Mouse (Mus musculus) midbrain, embryonic 13.5 days (tissue): ENCODE measurements around the gene Gins2. TPM values are rescaled to one million over a fixed set of nuclear protein-coding genes. Genes with fewer than 3 reads are reported as not detected.

Experiments used
- ATAC-seq: fragments of 200-750 bp; cut with Nextera tagmentation; 2 replicates; pipeline ENCODE4 v1.8.0; 2017; ENCODE audit warnings: mild to moderate bottlenecking, moderate TSS enrichment, moderate library complexity
- H3K27ac ChIP-seq: fragments of 300-500 bp; sonication (generic); 2 replicates; pipeline ENCODE4 v1.5.1; 2015; ENCODE audit warnings: inconsistent platforms, mild to moderate bottlenecking, moderate library complexity
- H3K27me3 ChIP-seq: fragments of 300-500 bp; sonication (generic); 2 replicates; pipeline ENCODE4 v1.6.1; 2015; ENCODE audit warnings: mild to moderate bottlenecking, inconsistent platforms
- H3K36me3 ChIP-seq: fragments of 300-500 bp; sonication (generic); 2 replicates; pipeline ENCODE4 v1.6.1; 2015; ENCODE audit warnings: mild to moderate bottlenecking, inconsistent platforms
- H3K4me1 ChIP-seq: fragments of 300-500 bp; sonication (generic); replicated peaks from 2 replicates; pipeline ENCODE4 v1.6.1; 2015; ENCODE audit warnings: inconsistent platforms
- H3K4me2 ChIP-seq: fragments of 300-500 bp; sonication (generic); replicated peaks from 2 replicates; pipeline ENCODE4 v1.6.1; 2015; ENCODE audit warnings: moderate library complexity, mild to moderate bottlenecking, inconsistent platforms
- H3K4me3 ChIP-seq: fragments of 300-500 bp; sonication (generic); replicated peaks from 2 replicates; pipeline ENCODE4 v1.5.1; 2015; ENCODE audit warnings: mild to moderate bottlenecking, inconsistent platforms
- H3K9ac ChIP-seq: fragments of 300-500 bp; sonication (generic); replicated peaks from 2 replicates; pipeline ENCODE4 v1.6.1; 2015; ENCODE audit warnings: mild to moderate bottlenecking, inconsistent platforms
- H3K9me3 ChIP-seq: fragments of 300-500 bp; sonication (generic); 2 replicates; pipeline ENCODE4 v1.6.1; 2016; ENCODE audit warnings: mild to moderate bottlenecking, inconsistent platforms
- WGBS: fragments of 180-500 bp; shearing (Covaris S2); methylation state at CpG from one replicate; pipeline ENCODE4 v1.1.7; 2015; 5-methylcytosine and 5-hydroxymethylcytosine counted together
- microRNA-seq: library from miRNA; unstranded; fragments of <30 nt; microRNA quantifications from one replicate; pipeline ENCODE4, GENCODE M21; 2016
- polyA plus RNA-seq: library from polyadenylated mRNA; unstranded; fragments of >200 nt; fragmentation: Nextera tagmentation; extraction: Ambion mirVana; gene quantifications from 2 replicates; pipeline ENCODE4 v1.2.1, GENCODE M21; 2015

Gins2 gene
- polyA plus RNA-seq, 1 experiment from 2014 or later: 36.7 TPM

DNA sequence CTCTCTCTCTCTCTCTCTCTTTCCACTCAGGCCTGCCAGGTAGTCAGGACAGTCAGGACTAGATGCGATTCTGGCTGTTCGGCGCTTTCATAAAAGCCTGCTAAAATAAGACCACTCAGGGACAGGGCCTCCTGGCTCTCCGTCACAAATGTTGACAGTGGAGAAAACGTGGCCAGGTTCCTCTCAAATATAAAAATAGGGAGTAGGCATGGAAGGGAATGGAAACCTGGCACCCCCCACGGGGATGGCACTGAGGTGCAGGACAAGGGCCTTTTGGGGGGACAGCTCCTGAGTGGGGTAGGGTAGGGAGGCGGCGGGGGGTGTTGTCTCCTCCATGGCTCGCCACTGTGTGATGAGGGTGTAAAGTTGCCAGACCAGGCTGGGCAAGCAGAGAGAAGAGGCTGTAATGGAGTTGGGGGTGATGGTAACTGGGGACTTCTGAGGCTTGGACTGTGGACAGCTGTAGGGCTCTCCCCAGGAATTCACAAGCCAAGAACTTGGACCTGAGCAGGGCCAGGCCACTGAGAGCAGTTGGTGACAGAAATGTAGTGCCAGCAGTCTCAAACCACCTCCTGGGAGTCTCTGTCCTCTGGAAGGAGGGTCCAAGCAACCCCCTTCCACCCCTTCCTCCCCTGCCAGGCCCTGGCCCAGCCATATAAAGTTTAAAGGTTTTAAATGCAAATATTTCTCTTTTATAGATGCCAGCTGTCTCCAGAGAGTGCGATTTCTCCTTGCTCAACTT lies 57.2 kb downstream of the Gins2 start:
- Histone ChIP-seq H3K9me3 (no peaks in the 10 kb centered on the region), H3K4me1 (peaks cover 85% of the 10 kb centered on the region), H3K27me3 (no peaks in the 10 kb centered on the region), H3K4me2 (peak overlapping the region; percentile 47), H3K36me3 (no peaks in the 10 kb centered on the region), H3K9ac (peak overlapping the region; percentile 45; the same call in 1 of the 2 replicates), H3K4me3 (no peak overlapping the region), H3K27ac (peak overlapping the region; percentile 99)
- WGBS: 34% methylated on average over 10 of the region's 10 CpGs
- 0 out of 2 replicates have a peak, but pooled peaks have one; percentile 6 for ATAC-seq

GRCm38 (mm10) chr8:120530954-120531656 lies 58.0 kb downstream of the Gins2 start:
- H3K27ac ChIP-seq: peak overlapping the region; percentile 99
- no peaks in the 10 kb centered on the region for H3K36me3 ChIP-seq
- 51% methylated on average over 16 of the region's 16 CpGs for WGBS
- H3K9ac ChIP-seq: no peak overlapping the region
- H3K27me3 ChIP-seq: no peaks in the 10 kb centered on the region
- H3K4me2 ChIP-seq: no peak overlapping the region
- no peak overlapping the region for H3K4me3 ChIP-seq
- no peak for ATAC-seq
- no peaks in the 10 kb centered on the region for H3K9me3 ChIP-seq
- peaks cover 85% of the 10 kb centered on the region for H3K4me1 ChIP-seq

GRCm38 (mm10) chr8:120529226-120529625 lies 59.9 kb downstream of the Gins2 start:
- Histone ChIP-seq H3K4me2 (no peak overlapping the region), H3K9me3 (no peaks in the 10 kb centered on the region), H3K4me1 (peaks cover 85% of the 10 kb centered on the region), H3K9ac (no peak overlapping the region), H3K27ac (no peak overlapping the region), H3K4me3 (no peak overlapping the region), H3K36me3 (no peaks in the 10 kb centered on the region), H3K27me3 (no peaks in the 10 kb centered on the region)
- 55% methylated on average over 7 of the region's 7 CpGs for WGBS
- no peak for ATAC-seq

Small RNA genes within 50 kb of the gene (microRNA-seq; reads per million reads assigned to microRNA genes)
- gene Mir7687: not detected

Other genes starting within 250 kb of the Gins2 start
- 6.0 and 8.3 TPM in 2 replicates for gene 1190005I06Rik, start 58.3 kb upstream of the Gins2 start, polyA plus RNA-seq
- 5.2 and 5.3 TPM in 2 replicates for gene Gm27021, start 78.8 kb upstream of the Gins2 start, polyA plus RNA-seq
- 1,057 and 1,066 TPM in 2 replicates for gene Cox4i1, start 78.9 kb upstream of the Gins2 start, polyA plus RNA-seq
- gene Emc8, start 79.3 kb upstream of the Gins2 start, polyA plus RNA-seq: 161 and 180 TPM in 2 replicates
- gene Irf8, start 147.1 kb upstream of the Gins2 start, polyA plus RNA-seq: 3.5 and 3.9 TPM in 2 replicates